Mouse (Mus musculus) thymus, postnatal 4 days (tissue): ENCODE results near the gene Pygo2.

ENCODE experiments used
- DNase-seq: peaks from one replicate; pipeline ENCODE4 v3.0.0; 2021

The Pygo2 gene

DNA sequence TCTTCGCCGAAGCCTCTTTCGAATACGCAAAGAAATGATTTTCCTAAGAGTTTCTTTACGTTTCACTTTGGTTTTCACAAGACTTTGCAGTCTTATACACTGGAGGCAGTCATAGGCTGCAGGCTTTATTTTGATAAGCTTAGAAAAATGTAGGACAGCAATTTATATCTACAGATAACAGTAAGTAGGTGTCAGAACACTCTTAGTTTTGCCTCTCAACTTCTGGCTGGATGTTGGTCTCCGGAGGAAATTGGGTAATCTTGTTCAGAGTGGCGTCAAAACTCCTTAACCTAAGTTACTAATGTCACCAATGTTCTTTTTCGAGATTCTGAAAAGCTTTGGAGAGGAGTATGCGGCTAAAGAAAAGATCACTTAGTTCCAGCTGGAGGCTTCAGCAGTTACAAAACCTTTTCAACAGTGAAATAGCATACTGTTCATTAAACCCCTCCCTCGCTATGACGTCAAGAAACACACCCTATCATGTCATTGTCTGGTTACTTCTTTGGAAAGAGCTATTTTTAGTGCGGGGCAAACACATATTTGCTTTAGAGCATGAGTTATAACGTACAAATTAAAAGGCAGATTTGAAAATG, 28.5 kb downstream of the Pygo2 start:
- peak; percentile 40 for DNase-seq

- peak; percentile 99 for DNase-seq
These were observed 29.2 kb downstream of the Pygo2 start for GRCm38 (mm10) chr3:89458965-89459807.

GRCm38 (mm10) chr3:89468268-89468667, 38.3 kb downstream of the Pygo2 start:
- DNase-seq = no peak

DNA sequence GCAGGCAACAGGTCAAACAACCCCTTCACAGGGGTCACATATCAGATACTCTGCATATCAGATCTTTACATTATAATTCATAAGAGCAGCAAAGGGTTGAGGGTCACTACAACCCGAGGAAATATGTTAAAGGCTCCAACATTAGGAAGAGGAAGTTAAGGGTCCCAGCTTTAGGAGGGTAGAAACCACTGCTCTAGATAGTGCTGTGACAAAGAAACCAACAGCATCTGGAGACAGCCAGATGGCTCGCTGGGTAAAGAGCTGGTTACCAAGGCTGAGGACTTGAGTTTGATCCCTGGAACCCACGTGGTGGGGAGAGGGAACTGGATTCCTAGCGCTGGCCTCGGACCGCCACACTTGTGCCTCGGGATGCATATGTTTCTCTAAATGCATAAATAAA, 42.3 kb downstream of the Pygo2 start:
- DNase-seq = no peak

DNA sequence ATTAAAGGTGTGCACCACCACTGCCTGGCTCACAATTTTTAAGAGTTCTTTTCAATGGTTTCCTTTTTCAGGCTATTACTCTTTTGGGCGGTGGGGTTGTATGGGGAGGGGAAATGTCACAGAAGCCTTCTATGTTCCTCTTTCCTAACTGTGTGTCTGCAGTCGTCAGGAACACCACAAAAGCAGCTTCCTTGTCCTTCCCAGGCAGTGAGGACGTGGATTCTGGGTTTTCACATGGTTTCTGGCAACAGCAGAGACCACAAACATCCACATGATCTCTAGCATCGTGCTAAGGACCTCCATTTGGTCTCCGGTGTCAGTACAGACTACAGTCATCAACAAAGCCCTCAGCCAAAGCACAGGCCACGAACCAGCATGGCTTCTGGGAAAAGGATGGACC, 43.8 kb downstream of the Pygo2 start:
- DNase-seq = no peak

GRCm38 (mm10) chr3:89479055-89479454, 49.0 kb downstream of the Pygo2 start:
- no peak for DNase-seq

GRCm38 (mm10) chr3:89481488-89481887, 51.5 kb downstream of the Pygo2 start:
- peak; percentile 78 for DNase-seq

DNA sequence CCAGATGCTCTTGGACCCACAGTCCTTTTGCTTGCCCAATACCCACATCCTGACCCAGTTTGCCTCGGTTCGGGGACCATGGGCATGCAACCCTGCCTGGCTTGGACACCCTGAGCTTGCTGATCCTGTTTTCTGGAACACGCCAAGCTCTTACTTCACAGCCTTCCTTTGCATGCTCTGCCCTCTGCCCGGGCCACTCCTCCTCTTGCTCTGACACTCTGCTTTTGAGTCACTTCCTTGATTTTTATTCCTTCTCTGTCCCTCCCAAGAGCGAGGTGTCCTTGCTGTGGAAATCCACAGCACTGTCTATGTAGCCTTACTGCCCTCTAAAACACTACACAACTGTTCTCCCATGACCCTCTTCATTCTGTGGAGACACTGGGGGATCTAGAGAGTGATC, 52.2 kb downstream of the Pygo2 start:
- no peak for DNase-seq
